Mouse (Mus musculus): ENCODE data around the gene G430095P16Rik. TPM values are rescaled to one million over a fixed set of nuclear protein-coding genes. Genes with fewer than 3 reads are reported as not detected.
A peak's percentile ranks its signal among the peaks of the same experiment; 100 is the strongest.

The G430095P16Rik gene
- polyA plus RNA-seq, 1 experiment from 2014 or later, result 3.8 TPM

- H3K4me1 ChIP-seq, result peaks cover 96% of the 10 kb centered on the region
- H3K9ac ChIP-seq, result no peak overlapping the region
- H3K27ac ChIP-seq, result peak overlapping the region; percentile 81
- peaks cover 34% of the 10 kb centered on the region for H3K36me3 ChIP-seq
- no peak overlapping the region for H3K4me3 ChIP-seq
- H3K27me3 ChIP-seq, result no peaks in the 10 kb centered on the region
- H3K9me3 ChIP-seq, result no peaks in the 10 kb centered on the region
- no peak for ATAC-seq (ENCODE audit: insufficient number of reproducible peaks, low FRiP score, low TSS enrichment, low read depth)
- 79% methylated on average over 16 of the region's 16 CpGs for WGBS
- H3K4me2 ChIP-seq, result no peak overlapping the region
These were observed 7.1 kb downstream of the G430095P16Rik start for GRCm38 (mm10) chr8:84729921-84730362.

- 52% methylated on average over 9 of the region's 9 CpGs for WGBS
- Histone ChIP-seq H3K4me1 (peaks cover 96% of the 10 kb centered on the region), H3K4me2 (no peak overlapping the region), H3K9me3 (no peaks in the 10 kb centered on the region), H3K9ac (no peak overlapping the region), H3K36me3 (peaks cover 26% of the 10 kb centered on the region), H3K27me3 (no peaks in the 10 kb centered on the region), H3K4me3 (no peak overlapping the region), H3K27ac (peak overlapping the region; percentile 81)
- ATAC-seq (ENCODE audit: insufficient number of reproducible peaks, low FRiP score, low TSS enrichment, low read depth), result no peak
These were observed 7.9 kb downstream of the G430095P16Rik start for GRCm38 (mm10) chr8:84730541-84731370.

- H3K9me3 ChIP-seq, result no peaks in the 10 kb centered on the region
- no peaks in the 10 kb centered on the region for H3K27me3 ChIP-seq
- H3K4me3 ChIP-seq, result no peak overlapping the region
- H3K27ac ChIP-seq, result peak overlapping the region; percentile 81
- H3K4me2 ChIP-seq, result no peak overlapping the region
- ATAC-seq (ENCODE audit: insufficient number of reproducible peaks, low FRiP score, low TSS enrichment, low read depth), result no peak
- peaks cover 96% of the 10 kb centered on the region for H3K4me1 ChIP-seq
- 65% methylated on average over 11 of the region's 11 CpGs for WGBS
- no peak overlapping the region for H3K9ac ChIP-seq
- peaks cover 18% of the 10 kb centered on the region for H3K36me3 ChIP-seq
These were observed 8.8 kb downstream of the G430095P16Rik start for GRCm38 (mm10) chr8:84731371-84732177.

- Histone ChIP-seq H3K4me2 (0 out of 2 replicates have a peak overlapping the region, but pooled peaks have one; percentile 7), H3K27ac (peak overlapping the region; percentile 65), H3K4me3 (no peak overlapping the region), H3K36me3 (peaks cover 8% of the 10 kb centered on the region), H3K9ac (0 out of 2 replicates have a peak overlapping the region, but pooled peaks have one; percentile 10), H3K9me3 (no peaks in the 10 kb centered on the region), H3K27me3 (no peaks in the 10 kb centered on the region), H3K4me1 (peaks cover 99% of the 10 kb centered on the region)
- ATAC-seq (ENCODE audit: insufficient number of reproducible peaks, low FRiP score, low TSS enrichment, low read depth), result no peak
- WGBS, result 51% methylated on average over 5 of the region's 5 CpGs
These were observed 9.7 kb downstream of the G430095P16Rik start for GRCm38 (mm10) chr8:84732545-84732944.

GRCm38 (mm10) chr8:84732996-84733395 is 10.2 kb downstream of the G430095P16Rik start:
- H3K27ac ChIP-seq, result peak overlapping the region; percentile 65
- H3K36me3 ChIP-seq, result peaks cover 5% of the 10 kb centered on the region; the same call in 1 of the 2 replicates
- no peak for ATAC-seq (ENCODE audit: insufficient number of reproducible peaks, low FRiP score, low TSS enrichment, low read depth)
- 0 out of 2 replicates have a peak overlapping the region, but pooled peaks have one; percentile 10 for H3K9ac ChIP-seq
- H3K4me3 ChIP-seq, result no peak overlapping the region
- WGBS, result 42% methylated on average over 5 of the region's 6 CpGs
- H3K27me3 ChIP-seq, result no peaks in the 10 kb centered on the region
- H3K9me3 ChIP-seq, result no peaks in the 10 kb centered on the region
- H3K4me1 ChIP-seq, result peaks cover 99% of the 10 kb centered on the region
- H3K4me2 ChIP-seq, result 0 out of 2 replicates have a peak overlapping the region, but pooled peaks have one; percentile 7

- Histone ChIP-seq H3K4me3 (no peak overlapping the region), H3K27me3 (no peaks in the 10 kb centered on the region), H3K27ac (peak overlapping the region; percentile 65; the same call in 1 of the 2 replicates), H3K9me3 (no peaks in the 10 kb centered on the region), H3K4me1 (peaks cover 99% of the 10 kb centered on the region), H3K36me3 (no peaks in the 10 kb centered on the region; the same call in 1 of the 2 replicates), H3K9ac (no peak overlapping the region), H3K4me2 (no peak overlapping the region)
- ATAC-seq (ENCODE audit: insufficient number of reproducible peaks, low FRiP score, low TSS enrichment, low read depth), result no peak
- 85% methylated on average over 6 of the region's 6 CpGs for WGBS
These were observed 11.2 kb downstream of the G430095P16Rik start for GRCm38 (mm10) chr8:84733959-84734358.

- no peaks in the 10 kb centered on the region for H3K27me3 ChIP-seq
- no peaks in the 10 kb centered on the region; the same call in 1 of the 2 replicates for H3K36me3 ChIP-seq
- WGBS, result 80% methylated on average over 2 of the region's 2 CpGs
- no peak overlapping the region for H3K4me3 ChIP-seq
- ATAC-seq (ENCODE audit: insufficient number of reproducible peaks, low FRiP score, low TSS enrichment, low read depth), result no peak
- peaks cover 100% of the 10 kb centered on the region for H3K4me1 ChIP-seq
- H3K4me2 ChIP-seq, result no peak overlapping the region
- no peaks in the 10 kb centered on the region for H3K9me3 ChIP-seq
- no peak overlapping the region for H3K9ac ChIP-seq
- H3K27ac ChIP-seq, result peak overlapping the region; percentile 65; the same call in 1 of the 2 replicates
These were observed 11.9 kb downstream of the G430095P16Rik start for GRCm38 (mm10) chr8:84734680-84735079.

- Histone ChIP-seq H3K4me3 (no peak overlapping the region), H3K9ac (no peak overlapping the region), H3K4me2 (no peak overlapping the region), H3K27ac (peak overlapping the region; percentile 97; the same call in 1 of the 2 replicates), H3K9me3 (no peaks in the 10 kb centered on the region), H3K27me3 (no peaks in the 10 kb centered on the region), H3K4me1 (peaks cover 100% of the 10 kb centered on the region), H3K36me3 (no peaks in the 10 kb centered on the region; the same call in 1 of the 2 replicates)
- WGBS, result 38% methylated on average over 2 of the region's 2 CpGs
- ATAC-seq (ENCODE audit: insufficient number of reproducible peaks, low FRiP score, low TSS enrichment, low read depth), result no peak
These were observed 12.8 kb downstream of the G430095P16Rik start for GRCm38 (mm10) chr8:84735597-84735996.

GRCm38 (mm10) chr8:84736521-84736920 is 13.7 kb downstream of the G430095P16Rik start:
- Histone ChIP-seq H3K4me1 (peaks cover 100% of the 10 kb centered on the region), H3K9ac (no peak overlapping the region), H3K4me3 (no peak overlapping the region), H3K27me3 (no peaks in the 10 kb centered on the region), H3K36me3 (peaks cover 3% of the 10 kb centered on the region; the same call in 1 of the 2 replicates), H3K27ac (peak overlapping the region; percentile 97; the same call in 1 of the 2 replicates), H3K9me3 (no peaks in the 10 kb centered on the region), H3K4me2 (no peak overlapping the region)
- WGBS, result 85% methylated on average over 4 of the region's 4 CpGs
- ATAC-seq (ENCODE audit: insufficient number of reproducible peaks, low FRiP score, low TSS enrichment, low read depth), result no peak

- Histone ChIP-seq H3K9me3 (no peaks in the 10 kb centered on the region), H3K27ac (peak overlapping the region; percentile 97), H3K4me2 (peak overlapping the region; percentile 33), H3K9ac (0 out of 2 replicates have a peak overlapping the region, but pooled peaks have one; percentile 18), H3K4me3 (no peak overlapping the region), H3K36me3 (peaks cover 3% of the 10 kb centered on the region; the same call in 1 of the 2 replicates), H3K27me3 (no peaks in the 10 kb centered on the region), H3K4me1 (peaks cover 100% of the 10 kb centered on the region)
- no peak for ATAC-seq (ENCODE audit: insufficient number of reproducible peaks, low FRiP score, low TSS enrichment, low read depth)
- 5% methylated on average over 16 of the region's 16 CpGs for WGBS
These were observed 14.8 kb downstream of the G430095P16Rik start for GRCm38 (mm10) chr8:84737608-84738007.

- Histone ChIP-seq H3K4me3 (no peak overlapping the region), H3K4me1 (peaks cover 100% of the 10 kb centered on the region), H3K27me3 (no peaks in the 10 kb centered on the region), H3K9ac (peak overlapping the region; percentile 10; the same call in 1 of the 2 replicates), H3K36me3 (0 out of 2 replicates have a peak, but pooled peaks cover 3% of the 10 kb centered on the region), H3K4me2 (0 out of 2 replicates have a peak overlapping the region, but pooled peaks have one; percentile 3), H3K9me3 (no peaks in the 10 kb centered on the region), H3K27ac (peak overlapping the region; percentile 97)
- no peak for ATAC-seq (ENCODE audit: insufficient number of reproducible peaks, low FRiP score, low TSS enrichment, low read depth)
- 22% methylated on average over 10 of the region's 10 CpGs for WGBS
These were observed 15.5 kb downstream of the G430095P16Rik start for GRCm38 (mm10) chr8:84738266-84738665.
